Mouse (Mus musculus) liver, postnatal 0 days (tissue): ENCODE measurements around the gene 1700020N01Rik. TPM values are rescaled to one million over a fixed set of nuclear protein-coding genes. Genes with fewer than 3 reads are reported as not detected.

Experiments used
- ATAC-seq: fragments of 200-750 bp; cut with Nextera tagmentation; 2 replicates; pipeline ENCODE4 v1.8.0; 2017; ENCODE audit warnings: mild to moderate bottlenecking, moderate library complexity
- DNase-seq: peaks from one replicate; pipeline ENCODE4 v3.0.0-alpha.2; 2016
- H3K27ac ChIP-seq: fragments of 300-500 bp; sonication (generic); 2 replicates; pipeline ENCODE4 v1.5.1; 2014; ENCODE audit warnings: antibody characterized with exemption, moderate library complexity, mild to moderate bottlenecking, low read depth
- H3K27me3 ChIP-seq: fragments of 300-500 bp; sonication (generic); 2 replicates; pipeline ENCODE4 v1.6.1; 2014; ENCODE audit warnings: low read length, control low read depth, mixed read lengths; ENCODE audit not compliant: insufficient read depth
- H3K36me3 ChIP-seq: fragments of 300-500 bp; sonication (generic); replicated peaks from 2 replicates; pipeline ENCODE4 v1.6.1; 2014; ENCODE audit warnings: mild to moderate bottlenecking, control low read depth, low read length, moderate library complexity, mixed read lengths; ENCODE audit not compliant: insufficient read depth
- H3K4me1 ChIP-seq: fragments of 300-500 bp; sonication (generic); 2 replicates; pipeline ENCODE4 v1.6.1; 2014; ENCODE audit warnings: antibody characterized with exemption, mild to moderate bottlenecking, control low read depth; ENCODE audit not compliant: insufficient read depth
- H3K4me2 ChIP-seq: fragments of 300-500 bp; sonication (generic); 2 replicates; pipeline ENCODE4 v1.6.1; 2014; ENCODE audit warnings: low read depth, mild to moderate bottlenecking, low read length, moderate library complexity, mixed read lengths
- H3K4me3 ChIP-seq: fragments of 300-500 bp; sonication (generic); 2 replicates; pipeline ENCODE4 v1.5.1; 2014; ENCODE audit warnings: low read depth, low read length
- H3K9ac ChIP-seq: fragments of 300-500 bp; sonication (generic); replicated peaks from 2 replicates; pipeline ENCODE4 v1.6.1; 2014; ENCODE audit warnings: mild to moderate bottlenecking, moderate library complexity
- H3K9me3 ChIP-seq: fragments of 300-500 bp; sonication (generic); 2 replicates; pipeline ENCODE4 v1.6.1; 2016; ENCODE audit warnings: mild to moderate bottlenecking, control low read depth, low read length, mixed read lengths
- CTCF ChIP-seq: sonication (generic); IDR thresholded peaks from 2 replicates; pipeline ENCODE4 v1.5.1; 2016; ENCODE audit warnings: antibody characterized with exemption, low read depth
- EP300 ChIP-seq: IDR thresholded peaks from 2 replicates; pipeline ENCODE4 v1.6.1; 2016; ENCODE audit warnings: antibody characterized with exemption, low read depth, mild to moderate bottlenecking
- WGBS: fragments of 180-500 bp; shearing (Covaris S2); extraction: QIAGEN DNeasy Blood & Tissue Kit; methylation state at CpG from one replicate; pipeline ENCODE4 v1.1.7; 2014; ENCODE audit not compliant: insufficient replicate concordance; 5-methylcytosine and 5-hydroxymethylcytosine counted together
- polyA plus RNA-seq: library from polyadenylated mRNA; unstranded; fragments of >200 nt; fragmentation: Nextera tagmentation; extraction: Ambion mirVana; gene quantifications from 2 replicates; pipeline ENCODE4 v1.2.1, GENCODE M21; 2015

Gene 1700020N01Rik
- polyA plus RNA-seq, 1 experiment from 2014 or later: 0.09 TPM

DNA sequence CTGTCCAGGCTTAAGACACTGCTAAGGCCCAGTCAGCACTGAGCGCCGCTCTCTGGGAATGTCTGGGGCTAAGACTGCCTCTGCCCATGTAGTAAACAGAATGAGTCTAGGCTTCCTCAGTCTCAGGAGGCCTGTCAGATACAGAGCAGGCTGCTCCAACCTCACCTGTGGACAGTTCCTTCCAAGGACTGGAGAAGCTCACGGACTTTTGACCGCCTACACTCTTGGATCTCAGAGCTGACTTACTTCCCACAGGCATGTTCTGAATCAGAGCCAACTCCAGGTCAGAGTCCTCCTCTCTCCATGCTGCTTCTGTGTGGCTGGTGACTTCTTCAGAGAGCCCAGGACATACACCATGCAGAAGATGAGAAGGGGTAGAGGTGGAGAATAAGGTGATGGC lies 21.3 kb upstream of the 1700020N01Rik start:
- Histone ChIP-seq H3K27me3 (no peaks in the 10 kb centered on the region), H3K27ac (no peak overlapping the region), H3K9ac (no peak overlapping the region), H3K4me2 (no peak overlapping the region), H3K9me3 (no peaks in the 10 kb centered on the region), H3K4me3 (no peak overlapping the region), H3K36me3 (no peaks in the 10 kb centered on the region), H3K4me1 (no peaks in the 10 kb centered on the region)
- DNase-seq (no peak), ATAC-seq (no peak)
- TF ChIP-seq EP300 (no peak), CTCF (no peak)
- 82% methylated on average over 4 of the region's 4 CpGs for WGBS

DNA sequence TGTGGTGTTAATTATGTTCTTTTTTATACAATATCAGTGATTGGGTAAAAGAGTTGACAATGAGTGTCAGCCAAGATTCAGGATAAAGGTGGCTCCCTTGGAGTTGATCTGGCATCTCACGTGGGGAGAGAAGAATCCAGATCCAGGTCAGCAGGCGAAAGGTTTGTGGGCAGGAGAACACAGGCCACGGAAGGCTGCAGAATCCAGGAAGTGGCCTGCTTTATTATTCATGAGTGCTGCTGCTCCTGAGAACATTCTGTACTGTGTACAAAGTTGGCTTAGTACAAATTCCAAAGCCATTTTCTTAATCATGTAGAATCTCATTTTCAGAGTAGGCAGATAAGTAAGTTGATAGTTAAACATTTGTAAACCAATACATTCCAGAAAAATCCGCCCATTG lies 19.2 kb upstream of the 1700020N01Rik start:
- Histone ChIP-seq H3K4me2 (no peak overlapping the region), H3K9me3 (no peaks in the 10 kb centered on the region), H3K4me3 (no peak overlapping the region), H3K27me3 (no peaks in the 10 kb centered on the region), H3K4me1 (no peaks in the 10 kb centered on the region), H3K27ac (no peak overlapping the region), H3K36me3 (no peaks in the 10 kb centered on the region), H3K9ac (no peak overlapping the region)
- 61% methylated on average over 4 of the region's 4 CpGs for WGBS
- no peak for DNase-seq
- TF ChIP-seq CTCF (no peak), EP300 (no peak)
- no peak for ATAC-seq

DNA sequence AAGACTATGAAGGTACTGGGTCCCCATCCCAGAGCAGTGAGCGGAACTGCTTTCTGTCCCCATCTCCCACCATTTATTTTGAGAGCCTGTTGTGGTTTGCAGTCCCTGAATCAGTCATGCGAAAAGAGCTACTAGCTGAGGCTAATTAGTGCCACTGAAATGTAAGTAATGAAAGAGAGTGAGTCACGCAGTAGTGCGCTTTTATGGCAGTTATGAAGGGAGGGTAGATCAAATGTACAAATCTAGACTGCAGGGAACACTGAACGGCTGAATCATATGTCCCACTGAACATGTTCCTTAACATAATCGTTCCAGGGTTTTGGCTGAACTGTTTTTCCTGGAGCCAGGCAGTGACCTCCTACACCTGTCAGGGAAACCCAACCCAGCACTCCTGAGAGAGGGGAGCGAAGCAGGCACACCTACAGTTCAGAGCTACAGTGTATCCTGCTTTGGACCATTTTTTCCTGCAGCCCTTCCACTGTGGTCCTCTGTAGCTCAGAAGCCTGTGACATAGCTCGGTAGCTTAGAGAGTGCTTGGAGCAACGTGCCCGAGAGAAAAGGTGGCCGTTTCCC lies 17.1 kb upstream of the 1700020N01Rik start:
- H3K36me3 ChIP-seq: no peaks in the 10 kb centered on the region
- TF ChIP-seq CTCF (no peak), EP300 (no peak)
- H3K27me3 ChIP-seq: no peaks in the 10 kb centered on the region
- no peak overlapping the region for H3K9ac ChIP-seq
- H3K9me3 ChIP-seq: no peaks in the 10 kb centered on the region
- WGBS: 88% methylated on average over 11 of the region's 11 CpGs
- no peak overlapping the region for H3K4me2 ChIP-seq
- DNase-seq: no peak
- H3K4me3 ChIP-seq: no peak overlapping the region
- no peaks in the 10 kb centered on the region for H3K4me1 ChIP-seq
- no peak for ATAC-seq
- H3K27ac ChIP-seq: no peak overlapping the region

DNA sequence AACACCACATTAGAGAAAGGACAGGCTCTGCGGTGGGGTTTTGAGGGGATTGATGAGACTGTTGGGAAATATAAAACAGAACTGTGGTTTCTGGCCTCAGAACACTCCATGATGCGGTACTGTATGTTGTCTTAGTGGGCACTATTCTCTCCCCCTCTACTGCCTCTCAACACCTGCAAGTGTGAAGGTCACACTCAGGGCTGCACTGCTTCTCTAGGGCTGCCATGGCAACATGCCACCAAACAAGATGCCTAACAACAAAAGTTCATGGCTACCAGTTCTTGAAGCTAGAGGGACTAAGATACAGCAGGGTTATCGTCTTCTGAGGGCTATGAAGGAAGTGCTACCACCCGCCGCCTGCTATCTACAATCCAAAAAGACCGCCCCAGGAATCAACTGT lies 15.1 kb upstream of the 1700020N01Rik start:
- Histone ChIP-seq H3K27me3 (no peaks in the 10 kb centered on the region), H3K9me3 (no peaks in the 10 kb centered on the region), H3K36me3 (no peaks in the 10 kb centered on the region), H3K9ac (no peak overlapping the region), H3K4me2 (no peak overlapping the region), H3K27ac (no peak overlapping the region), H3K4me1 (no peaks in the 10 kb centered on the region), H3K4me3 (no peak overlapping the region)
- TF ChIP-seq EP300 (no peak), CTCF (no peak)
- DNase-seq: no peak
- WGBS: 82% methylated on average over 6 of the region's 6 CpGs
- no peak for ATAC-seq

DNA sequence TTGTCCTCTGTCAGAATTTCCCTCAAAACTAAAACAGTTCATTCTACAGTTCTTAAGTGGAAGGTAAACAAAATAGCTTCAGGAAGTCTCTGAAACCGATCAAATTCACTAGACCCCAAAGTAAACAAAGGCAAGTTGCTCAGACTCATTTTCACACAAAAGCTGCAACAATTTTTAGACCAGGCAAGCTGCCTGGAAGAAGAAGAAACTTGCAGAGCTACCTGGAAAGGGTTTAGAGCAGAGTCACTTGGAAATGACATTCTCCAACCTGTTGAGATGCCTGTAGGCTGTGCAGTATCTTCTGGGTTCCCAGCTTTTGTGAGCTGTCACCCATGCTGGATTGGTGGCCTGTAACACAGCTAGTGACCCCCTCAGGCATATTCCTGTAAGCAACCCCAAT lies 11.4 kb upstream of the 1700020N01Rik start:
- no peak overlapping the region for H3K4me2 ChIP-seq
- H3K9ac ChIP-seq: no peak overlapping the region
- no peaks in the 10 kb centered on the region for H3K36me3 ChIP-seq
- DNase-seq (no peak), ATAC-seq (no peak)
- TF ChIP-seq CTCF (no peak), EP300 (no peak)
- H3K4me1 ChIP-seq: no peaks in the 10 kb centered on the region
- 71% methylated on average over 1 of the region's 1 CpGs for WGBS
- H3K9me3 ChIP-seq: no peaks in the 10 kb centered on the region
- no peak overlapping the region for H3K4me3 ChIP-seq
- no peaks in the 10 kb centered on the region for H3K27me3 ChIP-seq
- no peak overlapping the region for H3K27ac ChIP-seq

DNA sequence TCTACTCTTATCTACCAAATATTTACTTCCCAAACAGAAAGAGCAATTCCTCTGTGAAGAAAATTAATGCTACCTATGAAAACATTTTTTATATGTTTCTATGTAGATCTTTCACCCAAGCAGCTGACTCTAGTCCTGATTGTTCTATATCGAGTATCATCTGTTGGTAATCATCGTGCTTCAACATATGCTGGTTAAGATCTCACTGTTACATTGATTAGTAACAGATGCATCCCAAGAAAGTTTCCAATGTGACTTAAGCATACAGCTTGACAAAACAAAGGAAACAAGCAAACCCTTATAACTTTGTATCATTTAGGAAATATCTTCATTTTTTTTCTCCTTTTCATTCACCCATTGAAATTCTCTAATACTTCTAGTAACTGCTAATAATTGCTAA lies 5.9 kb upstream of the 1700020N01Rik start:
- WGBS: 85% methylated on average over 2 of the region's 2 CpGs
- no peak overlapping the region for H3K4me3 ChIP-seq
- H3K36me3 ChIP-seq: no peaks in the 10 kb centered on the region
- no peak overlapping the region for H3K9ac ChIP-seq
- no peak for DNase-seq
- ATAC-seq: no peak
- H3K27me3 ChIP-seq: no peaks in the 10 kb centered on the region
- H3K4me1 ChIP-seq: no peaks in the 10 kb centered on the region
- TF ChIP-seq EP300 (no peak), CTCF (no peak)
- H3K4me2 ChIP-seq: no peak overlapping the region
- H3K27ac ChIP-seq: no peak overlapping the region
- no peaks in the 10 kb centered on the region for H3K9me3 ChIP-seq
